In the genomic region with DNA sequence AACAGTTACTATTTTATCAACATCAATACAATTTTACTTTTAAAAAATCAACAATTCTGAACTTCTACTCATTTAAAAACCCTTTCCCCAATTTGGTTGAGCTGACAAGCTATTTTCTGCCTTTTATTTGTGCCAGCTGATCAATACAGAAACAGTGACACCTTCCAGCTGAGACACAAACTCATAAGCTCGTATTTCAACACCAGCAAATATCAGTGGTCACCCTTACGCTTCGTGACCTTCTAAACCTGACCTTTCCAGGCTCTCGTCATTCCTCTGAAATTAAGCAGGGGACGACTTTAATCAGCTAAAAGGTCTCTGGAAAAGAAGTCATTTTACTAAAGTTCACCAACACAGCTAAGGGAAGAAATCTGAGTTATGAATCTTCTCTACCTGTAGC, we compare ENCODE assay signal across 28 mouse cellular contexts.
A peak's percentile ranks its signal among the peaks of the same experiment; 100 is the strongest.
DNase-seq lines count a peak whose midpoint lies in the region; ATAC-seq lines count a peak whose summit lies in the region.
"Had no signal": no experiment of that assay in that cellular context is flagged by ENCODE, and none has a peak within 500 bp of the region (broad histone marks: within the 10 kb centered on the region; RNA-seq: fewer than 3 reads in every experiment).

No protein-coding gene starts in this region.

- H3K9me3 ChIP-seq in liver, embryonic 16.5 days (replicated peaks; ENCODE audit: control insufficient read depth, low read length), result no peaks in the 10 kb centered on the region
- H3K9me3 ChIP-seq in liver, embryonic 12.5 days (replicated peaks), result no peaks in the 10 kb centered on the region
- H3K9me3 ChIP-seq: embryonic facial prominence, embryonic 13.5 days; embryonic facial prominence, embryonic 15.5 days; forebrain, embryonic 10.5 days; forebrain, embryonic 12.5 days; G1E had no signal

- H3K9ac ChIP-seq in liver, embryonic 16.5 days (ENCODE audit: low read depth, low read length), result no peak overlapping the region
- H3K9ac ChIP-seq in liver, embryonic 12.5 days, result no peak overlapping the region
- H3K9ac ChIP-seq: embryonic facial prominence, embryonic 13.5 days; embryonic facial prominence, embryonic 15.5 days; forebrain, embryonic 12.5 days had no signal

- no peak for ATAC-seq in liver, embryonic 16.5 days (ENCODE audit: low read depth)
- ATAC-seq in liver, embryonic 12.5 days, result no peak
- ATAC-seq: activated CD4-positive, CD25-positive, alpha-beta regulatory T cell, adult 4 months; CD4-positive, CD25-positive, alpha-beta regulatory T cell, adult 4 months; forebrain, embryonic 14.5 days; forebrain, embryonic 16.5 days; Patski had no signal

- WGBS in liver, embryonic 16.5 days (ENCODE audit: insufficient replicate concordance), result 64% methylated on average over 5 of the region's 5 CpGs
- WGBS in liver, embryonic 12.5 days (ENCODE audit: insufficient replicate concordance), result 76% methylated on average over 5 of the region's 5 CpGs

- peaks cover 3% of the 10 kb centered on the region; the same call in 1 of the 2 replicates for H3K36me3 ChIP-seq in liver, embryonic 16.5 days (ENCODE audit: control insufficient read depth, insufficient read depth)
- peaks cover 32% of the 10 kb centered on the region for H3K36me3 ChIP-seq in liver, embryonic 12.5 days

- H3K4me1 ChIP-seq in liver, embryonic 16.5 days (ENCODE audit: control insufficient read depth, low read depth, low read length), result peaks cover 3% of the 10 kb centered on the region
- peaks cover 4% of the 10 kb centered on the region; the same call in 1 of the 2 replicates for H3K4me1 ChIP-seq in liver, embryonic 12.5 days
- H3K4me1 ChIP-seq: embryonic facial prominence, embryonic 13.5 days; embryonic facial prominence, embryonic 15.5 days; forebrain, embryonic 12.5 days had no signal

- H3K27ac ChIP-seq in liver, embryonic 16.5 days (ENCODE audit: low read length), result peak overlapping the region; percentile 19; the same call in 1 of the 2 replicates
- H3K27ac ChIP-seq in liver, embryonic 12.5 days, result no peak overlapping the region
- H3K27ac ChIP-seq: embryonic facial prominence, embryonic 13.5 days; embryonic facial prominence, embryonic 15.5 days; forebrain, embryonic 10.5 days; forebrain, embryonic 12.5 days had no signal

- peak; percentile 20 for DNase-seq in adrenal gland, adult 2 months
- DNase-seq in adrenal gland, postnatal 4 days (ENCODE audit: low spot score in 2 of 2), result no peak
- DNase-seq in embryo, embryonic 10.5 days (ENCODE audit: low spot score), result peak; percentile 10
- no peak for DNase-seq in embryo, embryonic 9.5 days (ENCODE audit: extremely low spot score)
- peak; percentile 22 for DNase-seq in adipocyte (ENCODE audit: low spot score)
- DNase-seq: adrenal gland, adult 8-10 months; adrenal gland, postnatal 14 days; B cell, adult 2 months; cerebellum, adult 11 months; cerebellum, adult 18-20 months; cerebellum, adult 8-10 months; cerebellum, adult 9-11 months; cerebellum, postnatal 14 days; cerebellum, postnatal 36 days had no signal

- no peaks in the 10 kb centered on the region for H3K27me3 ChIP-seq in liver, embryonic 16.5 days (ENCODE audit: control insufficient read depth, insufficient read depth, low read depth, low read length)
- H3K27me3 ChIP-seq in liver, embryonic 12.5 days (replicated peaks), result no peaks in the 10 kb centered on the region
- H3K27me3 ChIP-seq: CH12.LX; embryonic facial prominence, embryonic 13.5 days; embryonic facial prominence, embryonic 15.5 days; forebrain, embryonic 12.5 days; Patski had no signal

- no peak overlapping the region for H3K4me3 ChIP-seq in liver, embryonic 16.5 days (ENCODE audit: low read depth, low read length)
- H3K4me3 ChIP-seq in liver, embryonic 12.5 days, result no peak overlapping the region
- H3K4me3 ChIP-seq: embryonic facial prominence, embryonic 13.5 days; embryonic facial prominence, embryonic 15.5 days; erythroblast, embryonic 14.5 days; forebrain, embryonic 10.5 days; forebrain, embryonic 12.5 days had no signal

- no peak overlapping the region for H3K4me2 ChIP-seq in liver, embryonic 16.5 days (ENCODE audit: low read depth, low read length)
- H3K4me2 ChIP-seq in liver, embryonic 12.5 days, result no peak overlapping the region
- H3K4me2 ChIP-seq: embryonic facial prominence, embryonic 13.5 days; embryonic facial prominence, embryonic 15.5 days; forebrain, embryonic 12.5 days had no signal

Comparison
In these comparisons a context has a peak if more than half of its experiments do, and no peak if none do; other contexts are left out.
1. DNase-seq: peak in adrenal gland, adult 2 months (single experiment), embryo, embryonic 10.5 days (single experiment) and adipocyte (single experiment); none in adrenal gland, postnatal 4 days (0 of 2) and embryo, embryonic 9.5 days (single experiment).